Mouse (Mus musculus) CD4-positive naive resting alpha-beta T cell, adult 57 days (primary cell): Measurements from ENCODE around the gene Ap1ar. TPM values are rescaled to one million over a fixed set of nuclear protein-coding genes. Genes with fewer than 3 reads are reported as not detected.

Experiments
- total RNA-seq: library from RNA; stranded (reverse); gene quantifications from one replicate; pipeline ENCODE4 v1.2.4, GENCODE M21; 2023

Gene Ap1ar
- 40.8 TPM for total RNA-seq

GRCm38 (mm10) chr3:127837154-127837865 is at the start of gene Ap1ar:
Ap1ar (minus strand) TSS chr3:127837523.

GRCm38 (mm10) chr3:127789500-127790191 is 47.7 kb downstream of the Ap1ar start, which contains the start of gene Tifa:
Tifa (plus strand) TSS chr3:127789805.

GRCm38 (mm10) chr3:127780021-127780644 is 57.2 kb downstream of the Ap1ar start, which contains the start of gene Alpk1:
Alpk1 (minus strand) TSS chr3:127780527.

Other genes with a start within 250 kb of the Ap1ar start
- not detected for gene Neurog2, start 204.4 kb downstream of the Ap1ar start, total RNA-seq
- gene Alpk1, start 57.0 kb downstream of the Ap1ar start, total RNA-seq: 2.3 TPM
- 1.4 TPM for gene Tifa, start 47.7 kb downstream of the Ap1ar start, total RNA-seq
- 12.0 TPM for gene Fam241a, start 58.8 kb upstream of the Ap1ar start, total RNA-seq